Mouse (Mus musculus) monocyte, adult 2 months (primary cell): ENCODE data around the gene Itgal.

ENCODE experiments used
- DNase-seq, 2 experiments: peaks; one replicate each; pipeline ENCODE4 v3.0.0; 2022; ENCODE audit warnings: low spot score in 2 of 2, low read depth in 1 of 2

Itgal gene

DNA sequence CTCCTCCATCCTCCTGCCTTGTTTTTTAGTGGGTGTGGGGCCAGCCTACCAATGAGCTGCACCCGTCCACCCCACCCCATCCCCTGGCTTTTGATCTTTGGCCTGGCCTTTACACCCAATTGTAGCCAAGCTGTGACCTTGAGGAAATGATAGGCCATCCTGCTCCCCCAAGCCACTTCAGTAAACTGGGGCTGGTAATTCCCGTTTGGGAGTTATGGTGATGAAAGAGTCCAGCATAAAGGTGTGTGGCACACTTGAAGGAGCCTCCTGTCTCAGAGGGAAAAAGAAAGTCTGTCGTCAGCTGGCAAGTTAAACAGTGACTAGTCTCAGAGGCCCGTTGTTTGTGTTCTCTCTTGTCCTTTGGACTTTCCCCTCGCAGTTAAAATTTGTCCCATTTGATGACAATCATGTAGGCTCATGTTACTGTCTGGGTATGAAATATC lies 19.5 kb upstream of the Itgal start:
- DNase-seq = no peak

- no peak for DNase-seq
Measured at GRCm38 (mm10) chr7:127278311-127278710, 17.7 kb upstream of the Itgal start.

GRCm38 (mm10) chr7:127280092-127280491 lies 16.0 kb upstream of the Itgal start:
- DNase-seq = no peak

DNA sequence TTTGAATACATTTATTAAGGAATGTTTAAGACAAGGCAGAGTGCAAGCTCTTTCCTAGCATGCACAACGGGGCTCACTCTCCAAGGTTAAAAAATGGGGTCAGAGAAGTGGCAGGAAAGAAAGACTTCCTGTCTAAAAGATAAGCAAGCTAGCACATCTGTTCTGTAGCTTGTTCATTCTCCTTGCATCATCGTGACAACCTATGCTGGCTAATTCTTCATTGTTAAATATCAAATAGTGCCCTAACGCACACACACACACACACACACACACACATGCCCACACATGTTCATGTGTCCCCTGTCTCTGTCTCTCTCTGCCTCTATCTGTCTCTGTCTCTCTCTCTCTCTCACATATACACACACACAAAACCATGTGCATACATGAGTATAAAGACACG lies 14.9 kb upstream of the Itgal start:
- no peak for DNase-seq

DNA sequence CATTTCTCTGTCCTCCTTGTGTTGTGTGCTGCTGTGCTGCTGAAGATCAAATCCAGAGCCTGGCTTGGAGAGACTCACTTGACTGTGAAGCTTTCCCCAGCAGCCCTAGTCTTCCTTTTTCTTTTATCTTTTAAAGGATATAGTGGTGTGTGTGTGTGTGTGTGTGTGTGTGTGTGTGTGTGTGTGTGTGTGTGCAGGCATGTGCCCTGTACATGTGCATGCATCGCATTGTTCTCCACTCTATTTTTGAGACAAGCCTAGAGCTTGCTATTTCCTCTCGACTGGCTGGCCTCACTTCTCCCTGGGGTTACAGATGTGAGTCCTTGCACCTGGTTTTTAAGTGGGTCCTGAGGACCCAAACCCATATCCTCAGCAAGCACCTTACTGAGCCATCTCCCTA lies 13.9 kb upstream of the Itgal start:
- no peak for DNase-seq

DNA sequence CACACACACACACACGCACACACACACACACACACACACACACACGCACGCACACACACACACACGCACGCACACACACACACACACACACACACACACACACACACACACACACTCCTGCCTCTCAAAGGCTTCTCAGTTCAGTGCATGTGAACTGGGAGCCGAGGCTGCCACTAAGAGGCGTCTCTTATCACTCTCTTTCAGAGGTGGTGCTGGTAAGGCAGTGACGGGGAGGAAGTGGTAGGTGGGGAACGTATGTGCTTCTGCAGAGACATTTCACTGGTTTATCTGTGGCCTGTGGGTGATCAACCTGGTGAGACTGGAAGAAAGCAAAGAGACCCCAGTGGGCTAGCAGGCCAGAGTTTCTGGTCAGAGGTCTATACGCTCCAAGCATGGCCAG lies 10.9 kb upstream of the Itgal start:
- DNase-seq = no peak

DNA sequence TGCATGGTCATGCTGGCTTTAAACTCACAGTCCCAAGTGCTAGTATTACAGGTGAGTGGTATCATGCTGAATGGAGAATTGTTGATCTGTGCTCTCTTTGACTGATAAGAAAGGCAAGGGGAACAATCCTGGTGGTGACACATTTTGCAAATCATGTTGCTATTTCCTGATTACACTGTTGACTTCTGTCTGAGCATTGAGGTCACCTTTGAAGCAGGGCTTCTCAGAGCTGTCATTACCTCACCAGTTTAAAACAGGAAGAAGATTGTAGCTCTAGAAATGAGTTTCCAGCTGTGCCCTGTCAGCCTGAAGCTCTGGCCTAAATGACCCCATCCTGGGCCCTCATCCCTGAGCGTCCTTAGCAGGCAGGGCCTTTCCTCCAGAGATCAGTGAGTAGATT lies 8.1 kb upstream of the Itgal start:
- no peak for DNase-seq

DNA sequence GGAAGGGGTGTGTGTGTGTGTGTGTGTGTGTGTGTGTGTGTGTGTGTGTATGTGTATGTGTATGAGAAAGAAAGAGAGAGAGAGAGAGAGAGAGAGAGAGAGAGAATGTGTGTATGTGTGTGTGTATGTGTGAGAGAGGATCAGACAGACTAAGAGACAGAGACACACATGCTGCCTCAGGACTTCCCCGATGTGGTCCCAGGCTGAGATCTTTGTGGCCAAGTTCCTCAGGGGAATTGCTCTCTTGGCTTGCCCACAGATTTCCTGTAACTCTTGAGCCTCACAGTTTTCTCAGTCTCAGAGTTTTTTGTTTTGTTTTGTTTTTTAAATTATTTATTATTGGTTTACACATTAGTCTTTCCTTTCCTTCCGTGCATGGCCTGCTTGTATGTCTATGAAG lies 6.8 kb upstream of the Itgal start:
- DNase-seq = no peak

DNA sequence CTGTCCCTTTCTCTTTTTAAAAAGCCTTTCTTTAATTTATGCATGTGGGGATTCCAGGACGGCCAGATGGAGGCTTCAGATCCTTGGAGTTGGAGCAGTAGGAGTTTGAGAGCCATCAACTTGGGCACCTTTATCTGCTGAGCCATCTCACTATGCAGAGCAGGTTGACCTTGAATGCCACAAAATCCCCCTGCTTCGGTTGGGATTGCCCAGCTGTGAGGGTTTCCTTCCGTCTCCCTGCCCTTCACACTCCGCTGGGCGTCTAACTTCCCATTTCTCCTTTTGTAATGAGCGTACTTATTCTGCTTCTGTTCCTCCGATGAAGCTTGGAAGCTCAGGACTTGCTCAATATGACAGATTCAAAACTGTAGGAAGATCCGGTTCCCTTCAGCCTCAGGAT lies 5.9 kb upstream of the Itgal start:
- DNase-seq = peak in 1 of 2 experiments; percentile 26

DNA sequence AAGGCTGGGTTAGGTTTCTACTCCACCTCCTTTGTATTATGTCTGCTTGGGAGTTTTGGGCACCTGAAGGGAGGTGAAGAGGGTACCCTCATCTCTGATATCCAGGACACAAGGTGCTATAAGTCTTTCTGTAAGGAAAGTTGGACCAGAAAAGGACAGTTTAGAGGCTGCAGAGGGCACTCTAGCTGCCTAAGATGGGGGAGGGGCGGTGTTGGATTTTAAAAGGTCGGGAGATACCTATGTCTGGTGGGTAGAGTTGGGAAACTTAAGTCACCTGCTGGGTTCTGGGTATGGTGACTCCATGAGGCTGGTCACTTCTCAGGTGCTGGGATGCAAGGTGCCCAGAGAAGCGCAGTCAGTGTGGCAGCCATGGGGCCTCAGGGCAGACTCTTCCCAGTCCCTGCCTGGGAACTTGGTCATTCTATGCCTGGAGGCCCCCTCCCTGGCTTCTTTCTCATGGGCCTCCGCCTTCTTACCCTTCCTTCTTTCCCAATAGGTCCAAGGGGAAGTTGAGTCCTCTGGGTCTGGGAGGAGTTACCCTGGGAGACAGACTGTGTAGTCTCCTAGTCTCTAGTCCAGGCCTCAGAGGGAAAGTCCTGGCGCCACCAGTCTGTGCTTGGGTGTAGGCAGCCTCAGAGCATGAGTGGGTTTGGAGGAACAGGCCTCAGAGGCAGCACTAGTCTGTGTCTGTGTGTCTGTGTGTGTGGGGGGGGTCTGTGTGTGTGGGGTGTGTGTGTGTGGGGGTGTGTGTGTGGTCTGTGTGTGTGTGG lies 911 bp downstream of the Itgal start:
- peak; percentile 37 to 59 for DNase-seq

DNA sequence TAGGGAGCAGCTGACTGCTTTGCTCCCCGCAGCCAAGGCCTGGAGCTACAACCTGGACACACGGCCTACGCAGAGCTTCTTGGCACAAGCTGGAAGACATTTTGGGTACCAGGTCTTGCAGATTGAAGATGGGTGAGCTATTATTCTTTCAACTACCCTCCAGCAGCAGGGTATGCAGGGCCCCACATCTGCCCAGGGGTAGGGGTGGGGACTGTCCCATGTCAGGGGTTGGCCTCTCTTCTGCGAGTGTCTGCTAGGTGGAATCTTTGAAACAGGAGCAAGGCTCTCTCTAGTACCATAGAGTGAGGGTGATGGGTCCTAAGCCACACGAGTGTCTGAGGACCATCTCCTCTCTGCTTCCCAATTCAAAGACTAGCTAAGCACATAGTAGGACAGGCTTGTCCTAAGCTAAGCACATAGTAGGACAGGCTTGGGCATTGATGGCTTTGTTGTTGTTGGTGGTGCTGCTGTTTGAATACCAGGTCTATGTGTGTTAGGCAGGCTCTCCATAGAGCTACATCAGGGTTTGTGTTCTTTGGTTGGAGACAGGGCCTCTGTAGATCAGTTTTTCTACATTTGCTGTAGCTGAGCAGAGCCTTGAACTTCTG lies 1.6 kb downstream of the Itgal start:
- no peak for DNase-seq

DNA sequence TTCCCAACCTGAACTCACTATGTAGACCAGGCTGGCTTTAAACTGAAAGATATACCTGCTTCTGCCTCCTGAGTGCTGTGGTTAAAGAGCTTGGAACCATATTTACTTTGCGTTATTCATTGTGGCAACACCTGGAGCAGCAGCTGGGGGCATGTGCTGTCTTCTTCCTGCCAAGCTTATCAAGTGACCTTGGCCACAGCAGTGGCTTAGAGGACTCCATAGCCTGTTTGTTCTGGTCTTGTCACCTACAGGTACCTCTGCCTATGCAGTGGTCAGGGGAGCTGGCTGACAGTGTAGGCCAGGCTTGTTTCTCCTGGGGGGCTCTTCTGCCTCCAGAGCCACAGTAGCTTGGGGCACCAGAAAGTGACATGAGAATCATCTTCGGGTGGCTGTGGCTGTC lies 12.4 kb downstream of the Itgal start:
- DNase-seq = no peak

DNA sequence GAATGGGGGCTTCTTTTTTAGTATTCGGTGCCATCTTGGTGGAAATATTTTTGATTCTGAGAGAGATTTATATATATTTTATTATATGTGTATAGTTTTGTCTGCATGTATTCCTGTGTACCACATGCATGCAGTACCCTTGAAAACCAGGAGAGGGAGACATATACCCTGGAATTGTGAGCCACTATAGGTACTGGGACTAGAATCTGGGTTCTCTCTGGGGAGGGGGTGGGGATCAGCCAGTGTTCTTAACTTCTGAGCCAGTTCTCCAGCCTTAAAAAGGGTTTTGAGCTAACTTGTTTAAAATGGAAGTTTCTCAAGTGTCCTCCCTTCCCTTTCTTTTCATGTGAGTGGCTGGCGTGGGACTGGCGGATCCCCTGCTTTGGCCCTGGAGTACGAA lies 12.8 kb downstream of the Itgal start:
- no peak for DNase-seq

DNA sequence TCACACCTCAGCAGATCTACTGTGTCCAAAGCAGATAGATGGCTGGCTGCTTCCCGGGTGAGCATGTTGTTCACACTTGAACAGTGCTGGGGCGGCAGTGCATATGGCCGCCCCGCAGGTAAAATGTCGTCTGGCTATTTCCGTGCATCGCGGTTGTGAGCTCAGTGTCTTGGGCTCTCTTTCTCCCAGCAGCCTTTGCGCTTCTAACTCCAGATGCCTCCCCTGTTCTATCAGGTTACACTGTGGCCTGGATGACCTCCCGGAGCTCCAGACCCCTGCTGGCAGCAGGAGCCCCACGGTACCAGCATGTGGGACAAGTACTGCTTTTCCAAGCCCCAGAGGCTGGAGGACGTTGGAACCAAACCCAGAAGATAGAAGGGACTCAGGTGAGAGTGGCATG lies 13.9 kb downstream of the Itgal start:
- DNase-seq = no peak

- DNase-seq = no peak
Measured at GRCm38 (mm10) chr7:127313912-127314311, 17.9 kb downstream of the Itgal start.

DNA sequence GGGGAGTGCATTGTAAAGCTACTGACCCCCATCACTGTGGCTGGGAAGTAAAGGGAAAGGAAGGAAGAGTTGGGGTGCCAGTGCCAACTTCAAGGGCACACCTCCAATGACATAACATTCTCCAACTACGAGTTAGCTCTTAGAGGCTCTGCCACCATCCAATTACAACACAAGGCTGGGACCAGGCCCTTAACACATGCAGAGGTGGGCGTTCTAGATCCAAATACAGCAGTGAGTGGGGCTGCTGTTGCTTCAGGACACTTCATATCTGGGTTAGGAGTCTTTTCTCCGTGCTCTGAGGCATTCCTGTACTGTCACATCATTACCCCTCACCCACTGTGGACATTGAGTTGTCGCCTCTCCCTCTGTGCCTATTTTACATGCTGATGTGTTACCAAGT lies 25.0 kb downstream of the Itgal start:
- no peak for DNase-seq

DNA sequence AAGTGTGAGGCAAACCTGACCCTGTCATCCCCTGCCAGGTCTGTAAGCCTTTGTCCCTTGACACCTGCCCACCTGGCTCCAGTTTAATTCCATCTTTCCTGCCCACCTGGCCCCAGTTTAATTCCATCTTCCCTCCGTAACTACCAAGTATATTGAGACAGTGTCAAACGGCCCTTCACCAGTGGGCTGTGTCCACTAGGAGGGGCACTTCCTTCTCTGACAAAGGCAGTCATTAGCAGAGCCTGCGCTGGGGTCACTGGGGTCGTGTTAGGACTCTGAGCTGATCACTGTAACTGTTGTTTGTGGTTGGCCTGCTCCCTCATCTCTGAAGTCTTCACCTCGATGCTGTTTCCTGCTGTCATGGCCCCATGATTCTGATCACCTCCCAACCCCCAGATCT lies 26.0 kb downstream of the Itgal start:
- DNase-seq = no peak

DNA sequence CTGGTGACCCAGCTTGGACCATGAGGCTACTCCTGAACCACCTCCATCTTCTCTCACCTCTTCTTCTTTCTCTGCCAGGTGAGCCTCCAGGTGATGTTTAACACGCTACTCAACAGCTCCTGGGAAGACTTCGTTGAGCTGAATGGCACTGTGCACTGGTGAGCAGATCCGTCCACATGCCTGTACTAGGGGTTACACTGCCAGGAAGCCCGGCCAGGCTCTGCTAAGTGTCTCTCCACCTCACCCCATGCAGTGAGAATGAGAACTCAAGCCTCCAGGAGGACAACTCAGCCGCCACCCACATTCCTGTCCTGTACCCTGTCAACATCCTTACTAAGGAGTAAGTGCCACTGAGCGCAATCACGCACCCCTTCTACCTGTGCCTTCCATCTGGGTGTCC lies 28.9 kb downstream of the Itgal start:
- DNase-seq = no peak

DNA sequence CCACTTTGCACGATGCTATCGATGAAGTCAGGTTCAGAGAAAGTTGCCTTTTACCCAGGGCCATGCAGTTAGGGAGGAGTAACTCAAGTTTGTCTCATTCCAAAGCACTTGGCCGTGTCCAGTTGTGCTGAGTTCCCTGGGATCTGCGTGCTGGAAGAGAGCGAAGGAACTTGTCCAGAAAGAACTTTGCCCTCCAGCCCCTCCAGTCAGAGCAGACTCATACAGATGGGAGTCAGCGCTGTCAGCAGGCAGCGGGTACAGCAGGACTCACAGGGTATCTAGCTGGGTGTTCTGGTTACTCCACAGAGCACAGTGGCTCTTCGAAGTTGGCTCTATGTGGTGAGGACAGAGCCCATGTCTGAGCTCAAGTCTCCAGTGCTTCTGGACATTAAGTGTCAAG lies 29.5 kb downstream of the Itgal start:
- DNase-seq = no peak

- DNase-seq = no peak
Measured at GRCm38 (mm10) chr7:127326685-127327084, 30.6 kb downstream of the Itgal start.

- DNase-seq = no peak
Measured at GRCm38 (mm10) chr7:127333240-127333639, 37.2 kb downstream of the Itgal start.

- DNase-seq = no peak
Measured at GRCm38 (mm10) chr7:127335604-127336003, 39.5 kb downstream of the Itgal start.

GRCm38 (mm10) chr7:127337636-127338035 lies 41.6 kb downstream of the Itgal start:
- DNase-seq = no peak
